Mouse (Mus musculus) T-helper 17 cell (primary cell): ENCODE data around the gene Med4.

Experiments used
- in situ Hi-C, 2 experiments: fragments of 300-600 bp; cut with MboI, MseI; formaldehyde crosslinking; loops; 1 replicate in 1 of 2; 2 replicates in 1 of 2; pipeline ENCODE4 v1.15.1; 2025; ENCODE audit warnings: high pct_unique_total_duplicates in 2 of 2

Gene Med4

GRCm38 (mm10) chr14:73553122-73553696 lies 43.4 kb downstream of the Med4 start:
- in situ Hi-C loops = no loop called here
